Mouse (Mus musculus) testis, adult 2 months (tissue): ENCODE measurements around the gene Hk1. TPM values are rescaled to one million over a fixed set of nuclear protein-coding genes. Genes with fewer than 3 reads are reported as not detected.

Source experiments
- H3K27ac ChIP-seq: fragments of 200-500 bp; 2 replicates; pipeline ENCODE4 v1.5.1; 2012; ENCODE audit warnings: low read depth, low read length; ENCODE audit not compliant: control insufficient read depth, insufficient read depth
- H3K27me3 ChIP-seq: fragments of 200-500 bp; 2 replicates; pipeline ENCODE4 v1.6.1; 2012; ENCODE audit warnings: mild to moderate bottlenecking, low read length, moderate library complexity; ENCODE audit not compliant: control insufficient read depth, insufficient read depth
- H3K36me3 ChIP-seq: fragments of 200-500 bp; 2 replicates; pipeline ENCODE4 v1.6.1; 2012; ENCODE audit warnings: mild to moderate bottlenecking, low read length; ENCODE audit not compliant: control insufficient read depth, insufficient read depth
- H3K4me1 ChIP-seq: fragments of 200-500 bp; 2 replicates; pipeline ENCODE4 v1.6.1; 2012; ENCODE audit warnings: low read length; ENCODE audit not compliant: control insufficient read depth, insufficient read depth
- H3K4me3 ChIP-seq: fragments of 200-500 bp; 2 replicates; pipeline ENCODE4 v1.5.1; 2012; ENCODE audit warnings: low read depth, mild to moderate bottlenecking, low read length, moderate library complexity, mixed read lengths; ENCODE audit not compliant: control insufficient read depth
- CTCF ChIP-seq: fragments of 200-500 bp; IDR thresholded peaks from 2 replicates; pipeline ENCODE4 v1.5.1; 2012; ENCODE audit warnings: low read depth, mild to moderate bottlenecking, inconsistent platforms, low read length, moderate library complexity; ENCODE audit not compliant: control insufficient read depth, insufficient read depth, insufficient replicate concordance
- POLR2A ChIP-seq: fragments of 200-500 bp; IDR thresholded peaks from 2 replicates; pipeline ENCODE4 v1.6.1; 2012; ENCODE audit warnings: low read depth, mild to moderate bottlenecking, inconsistent platforms, low read length, moderate library complexity; ENCODE audit not compliant: control insufficient read depth
- polyA plus RNA-seq: library from polyadenylated mRNA; depleted of rRNA; stranded (reverse); fragments of >200 nt; gene quantifications from 2 replicates; pipeline ENCODE4 v1.2.3, GENCODE M21; 2012

The Hk1 gene
- polyA plus RNA-seq, 1 experiment, result 878 TPM

DNA sequence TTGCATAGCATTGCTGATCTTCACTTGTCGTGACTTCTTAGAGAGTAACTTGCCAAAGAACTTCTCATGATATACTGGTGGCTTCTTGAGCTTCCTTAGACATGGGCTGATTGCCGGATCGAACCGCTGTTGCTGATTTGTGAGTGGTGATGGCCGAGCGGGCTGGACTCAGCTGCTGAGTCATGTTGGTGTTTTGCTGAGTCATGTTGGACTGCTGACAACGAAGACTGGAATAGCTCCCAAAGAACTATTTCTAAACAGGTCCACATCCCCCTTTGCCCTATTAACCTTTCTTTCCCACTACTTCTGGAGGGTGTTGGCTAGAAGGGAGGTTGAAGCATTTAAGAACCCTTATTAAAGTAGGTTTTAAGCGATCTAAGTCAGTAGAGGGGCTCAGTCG lies 135.6 kb downstream of the Hk1 start:
- Histone ChIP-seq H3K27me3 (peaks cover 2% of the 10 kb centered on the region; the same call in 1 of the 2 replicates), H3K4me3 (no peak overlapping the region), H3K36me3 (no peaks in the 10 kb centered on the region), H3K27ac (no peak overlapping the region), H3K4me1 (no peaks in the 10 kb centered on the region; the same call in 1 of the 2 replicates)
- TF ChIP-seq POLR2A, result no peak
- no peak for TF ChIP-seq CTCF

- H3K27me3 ChIP-seq, result peaks cover 2% of the 10 kb centered on the region; the same call in 1 of the 2 replicates
- H3K36me3 ChIP-seq, result no peaks in the 10 kb centered on the region
- H3K4me3 ChIP-seq, result no peak overlapping the region
- H3K27ac ChIP-seq, result no peak overlapping the region
- no peaks in the 10 kb centered on the region; the same call in 1 of the 2 replicates for H3K4me1 ChIP-seq
- peak; percentile 9; the same call in 1 of the 2 replicates for TF ChIP-seq CTCF
- no peak for TF ChIP-seq POLR2A
These were observed 136.8 kb downstream of the Hk1 start for GRCm38 (mm10) chr10:62242896-62243295.

GRCm38 (mm10) chr10:62242358-62242757 lies 137.3 kb downstream of the Hk1 start:
- TF ChIP-seq CTCF (no peak), POLR2A (no peak)
- no peaks in the 10 kb centered on the region for H3K36me3 ChIP-seq
- H3K4me3 ChIP-seq, result no peak overlapping the region
- H3K27ac ChIP-seq, result no peak overlapping the region
- peaks cover 2% of the 10 kb centered on the region; the same call in 1 of the 2 replicates for H3K27me3 ChIP-seq
- H3K4me1 ChIP-seq, result no peaks in the 10 kb centered on the region; the same call in 1 of the 2 replicates

DNA sequence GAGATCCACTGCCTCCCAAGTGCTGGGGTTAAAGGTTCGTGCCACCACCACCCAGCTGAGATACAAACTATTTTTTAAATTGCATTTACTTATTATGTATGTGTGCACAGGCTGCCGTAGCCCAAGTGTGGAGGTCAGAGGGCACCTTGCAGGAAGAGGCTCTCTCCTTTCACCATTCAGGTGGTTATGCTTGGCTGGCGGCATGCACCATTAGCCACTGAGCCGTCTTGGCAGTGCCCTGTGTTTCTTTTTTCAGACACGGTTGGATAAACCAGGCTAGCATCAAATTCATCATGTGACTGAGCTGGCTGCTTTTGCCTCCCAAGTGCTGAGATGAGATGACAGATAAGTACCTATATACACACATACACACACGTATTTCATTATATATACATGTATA lies 140.4 kb downstream of the Hk1 start:
- peaks cover 3% of the 10 kb centered on the region; the same call in 1 of the 2 replicates for H3K4me1 ChIP-seq
- no peak overlapping the region for H3K4me3 ChIP-seq
- H3K27ac ChIP-seq, result no peak overlapping the region
- no peaks in the 10 kb centered on the region for H3K36me3 ChIP-seq
- no peak for TF ChIP-seq POLR2A
- TF ChIP-seq CTCF, result no peak
- peaks cover 2% of the 10 kb centered on the region; the same call in 1 of the 2 replicates for H3K27me3 ChIP-seq

GRCm38 (mm10) chr10:62238688-62239087 lies 141.0 kb downstream of the Hk1 start:
- peaks cover 3% of the 10 kb centered on the region; the same call in 1 of the 2 replicates for H3K4me1 ChIP-seq
- no peaks in the 10 kb centered on the region for H3K36me3 ChIP-seq
- H3K4me3 ChIP-seq, result no peak overlapping the region
- peaks cover 2% of the 10 kb centered on the region; the same call in 1 of the 2 replicates for H3K27me3 ChIP-seq
- H3K27ac ChIP-seq, result no peak overlapping the region
- TF ChIP-seq POLR2A, result no peak
- no peak for TF ChIP-seq CTCF

- Histone ChIP-seq H3K27me3 (peaks cover 2% of the 10 kb centered on the region; the same call in 1 of the 2 replicates), H3K36me3 (no peaks in the 10 kb centered on the region), H3K4me3 (no peak overlapping the region), H3K27ac (no peak overlapping the region), H3K4me1 (peaks cover 3% of the 10 kb centered on the region; the same call in 1 of the 2 replicates)
- TF ChIP-seq CTCF (no peak), POLR2A (no peak)
These were observed 142.5 kb downstream of the Hk1 start for GRCm38 (mm10) chr10:62237205-62237604.

DNA sequence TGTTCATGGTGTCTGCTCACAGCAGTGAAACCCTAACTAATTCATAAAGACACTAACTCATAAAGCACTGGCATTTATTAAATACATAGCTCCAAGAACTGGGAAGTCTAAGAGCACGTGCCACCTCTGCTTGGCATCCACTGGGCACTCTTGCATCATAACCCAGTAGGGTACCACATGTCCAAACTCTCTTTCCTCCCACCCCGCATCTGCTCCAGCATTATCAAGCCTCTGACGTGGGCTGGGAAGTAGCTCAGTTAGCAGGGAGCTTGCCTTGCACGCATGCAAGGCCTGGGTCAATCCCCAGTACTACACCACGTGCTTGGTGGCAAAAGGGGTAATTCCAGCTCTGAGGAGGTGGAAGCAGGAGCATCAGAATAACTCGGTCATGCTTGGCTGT lies 143.5 kb downstream of the Hk1 start:
- H3K4me3 ChIP-seq, result no peak overlapping the region
- H3K27ac ChIP-seq, result no peak overlapping the region
- no peaks in the 10 kb centered on the region for H3K27me3 ChIP-seq
- H3K36me3 ChIP-seq, result no peaks in the 10 kb centered on the region
- peaks cover 5% of the 10 kb centered on the region; the same call in 1 of the 2 replicates for H3K4me1 ChIP-seq
- TF ChIP-seq POLR2A (no peak), CTCF (no peak)

GRCm38 (mm10) chr10:62231811-62232210 lies 147.9 kb downstream of the Hk1 start:
- Histone ChIP-seq H3K27me3 (no peaks in the 10 kb centered on the region), H3K4me1 (peaks cover 15% of the 10 kb centered on the region), H3K27ac (no peak overlapping the region), H3K36me3 (no peaks in the 10 kb centered on the region), H3K4me3 (no peak overlapping the region)
- TF ChIP-seq CTCF, result no peak
- no peak for TF ChIP-seq POLR2A
